Mouse (Mus musculus) urinary bladder, postnatal 4 days (tissue): ENCODE results near the gene Trim47.
"Not testable (repeated sequence)": the region's sequence is repeated elsewhere in the genome, so short reads cannot be mapped to it uniquely, and the experiment has no call there.

Experiments
- DNase-seq, 2 experiments: peaks; one replicate each; pipeline ENCODE4 v3.0.0; 2021 to 2022; ENCODE audit warnings: low spot score in 2 of 2

The Trim47 gene

DNA sequence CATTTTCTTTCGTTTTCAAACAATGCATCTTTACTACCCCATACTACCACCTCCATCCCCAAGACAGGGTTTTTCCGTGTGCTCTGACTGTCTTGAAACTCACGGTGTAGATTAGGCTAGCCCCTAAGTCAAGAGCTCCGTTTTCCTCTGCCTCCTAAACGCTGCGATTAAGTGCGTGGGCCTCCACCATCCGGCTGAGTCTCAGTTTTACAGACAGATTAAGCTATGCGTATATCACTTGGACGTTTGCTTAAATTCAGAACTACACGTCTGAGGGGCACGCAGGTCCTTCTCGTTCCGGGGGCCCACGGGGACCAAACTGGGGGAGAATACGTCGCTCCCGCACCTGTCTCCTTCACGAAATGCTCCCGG lies 11.1 kb upstream of the Trim47 start:
- no peak for DNase-seq

DNA sequence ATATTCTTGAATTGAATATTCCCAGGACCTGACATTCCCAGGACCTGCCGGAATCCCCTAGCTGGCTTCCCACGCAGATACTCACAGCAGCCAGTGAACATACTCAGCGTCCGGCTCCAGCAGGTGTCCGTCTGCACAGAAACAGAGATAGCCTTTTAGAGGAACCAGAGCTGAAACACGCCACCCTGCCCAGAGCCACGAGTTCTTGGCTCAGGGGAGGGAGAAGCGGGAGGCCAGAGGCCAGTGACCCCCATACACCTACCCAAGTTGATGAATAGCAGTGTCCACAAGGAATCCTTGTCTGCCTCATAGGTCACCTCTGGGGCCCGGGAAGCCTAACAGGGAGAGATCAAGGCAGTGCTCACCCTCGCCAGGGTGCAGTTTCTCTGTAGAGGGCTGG lies 7.2 kb upstream of the Trim47 start:
- DNase-seq, result no peak

DNA sequence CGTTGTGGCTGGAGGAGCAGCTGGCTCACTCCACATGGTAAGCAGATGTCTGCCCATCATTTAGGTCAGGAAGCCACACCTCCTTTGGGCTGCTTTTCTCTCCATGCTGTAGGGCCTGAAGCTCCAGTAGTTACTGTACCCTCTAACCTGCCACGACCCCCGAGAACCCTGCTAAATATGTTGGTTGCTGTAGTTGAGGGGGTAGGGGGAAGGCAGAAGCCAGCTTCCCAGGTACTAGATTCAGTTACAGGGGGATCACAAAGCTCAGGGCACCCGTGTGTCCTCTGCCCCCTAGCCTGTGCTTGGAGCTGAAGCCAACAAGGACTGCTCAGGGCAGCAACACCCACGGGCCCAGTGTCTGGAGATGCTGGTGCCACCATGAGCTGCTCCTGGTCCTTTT lies 6.5 kb upstream of the Trim47 start:
- DNase-seq, result no peak

DNA sequence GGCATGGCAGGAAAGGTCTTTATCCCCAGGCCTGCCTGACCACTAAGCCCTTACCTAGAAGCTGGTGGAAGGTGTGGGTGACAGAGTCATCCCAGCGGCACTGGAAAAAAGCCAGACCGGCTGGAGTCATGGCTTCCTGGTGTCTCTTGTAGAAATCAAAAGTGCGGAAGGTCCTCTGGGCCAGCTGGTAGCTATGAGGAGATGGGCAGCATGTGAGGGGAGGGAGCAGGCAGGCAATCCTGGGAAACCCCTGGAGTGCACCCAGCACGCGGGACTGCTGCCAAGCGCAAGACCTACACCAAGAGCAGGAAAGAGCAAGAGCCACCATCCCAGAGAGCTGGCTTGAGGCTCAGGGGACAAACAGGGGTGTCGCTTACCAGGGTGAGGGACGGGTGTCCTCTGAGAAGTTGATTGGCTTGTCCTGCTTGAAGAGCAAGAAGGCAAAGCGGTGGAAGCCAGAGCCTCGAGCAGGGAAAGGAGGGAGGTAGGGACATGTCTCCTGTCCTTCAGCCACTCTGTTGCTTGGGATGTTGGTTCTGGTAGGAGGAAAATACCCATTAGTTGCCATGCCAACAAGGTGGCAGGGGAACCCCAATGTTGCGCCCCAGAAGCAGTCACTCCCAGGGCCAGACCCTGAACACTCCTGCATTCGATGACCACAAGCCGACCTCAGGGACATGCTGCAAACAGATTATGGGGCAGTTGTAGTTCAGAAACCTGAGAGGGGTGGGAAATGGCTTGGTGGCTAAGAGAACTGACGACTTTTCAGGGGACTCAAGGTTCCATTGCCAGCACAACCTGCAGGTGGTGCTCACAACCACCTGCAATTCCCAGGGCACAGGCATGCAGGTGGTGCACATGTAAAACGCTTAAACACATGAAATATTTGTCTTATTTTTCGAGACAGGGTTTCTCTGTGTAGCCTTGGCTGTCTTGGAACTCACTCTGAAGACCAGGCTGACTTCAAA lies 5.6 kb upstream of the Trim47 start:
- DNase-seq, result no peak

DNA sequence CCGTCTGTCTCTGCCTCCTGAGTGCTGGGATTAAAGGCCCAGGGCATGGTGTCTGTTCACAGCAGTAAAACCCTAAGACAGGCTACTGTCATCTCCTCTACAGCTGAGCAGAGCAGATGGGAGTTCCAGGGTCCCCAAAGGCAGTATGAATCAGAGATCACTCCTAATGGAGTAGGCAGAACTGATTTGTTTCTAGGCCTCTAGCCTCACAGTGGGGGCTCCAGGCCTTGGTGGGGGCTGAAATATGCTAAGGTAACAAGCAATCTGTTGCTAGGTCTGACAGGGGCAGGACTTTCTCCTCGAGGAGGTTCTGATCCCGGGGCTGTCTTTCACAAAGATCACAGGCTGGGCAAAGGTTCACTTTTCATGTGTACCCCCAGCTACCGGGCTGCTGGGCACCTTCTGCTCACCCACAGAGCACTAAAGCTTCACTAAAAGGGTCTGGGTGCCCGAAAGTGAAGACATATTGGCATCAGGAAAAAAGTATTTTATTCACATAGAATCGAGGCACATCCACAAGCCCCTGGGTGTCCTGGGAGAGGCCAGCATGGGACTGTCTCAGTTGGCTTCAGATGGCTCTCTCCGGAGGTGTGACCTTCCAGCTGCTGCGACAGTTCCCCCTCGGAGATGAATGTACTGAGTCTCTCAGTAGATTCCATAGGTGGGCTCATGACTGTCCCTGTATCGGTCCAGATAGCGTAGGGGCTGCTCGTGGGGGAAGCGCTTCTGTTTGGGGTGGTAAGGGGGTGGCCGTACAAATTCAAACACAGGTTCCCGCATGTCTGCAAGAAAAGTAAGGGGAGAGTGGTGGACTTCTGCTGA lies 4.5 kb upstream of the Trim47 start:
- no peak for DNase-seq

DNA sequence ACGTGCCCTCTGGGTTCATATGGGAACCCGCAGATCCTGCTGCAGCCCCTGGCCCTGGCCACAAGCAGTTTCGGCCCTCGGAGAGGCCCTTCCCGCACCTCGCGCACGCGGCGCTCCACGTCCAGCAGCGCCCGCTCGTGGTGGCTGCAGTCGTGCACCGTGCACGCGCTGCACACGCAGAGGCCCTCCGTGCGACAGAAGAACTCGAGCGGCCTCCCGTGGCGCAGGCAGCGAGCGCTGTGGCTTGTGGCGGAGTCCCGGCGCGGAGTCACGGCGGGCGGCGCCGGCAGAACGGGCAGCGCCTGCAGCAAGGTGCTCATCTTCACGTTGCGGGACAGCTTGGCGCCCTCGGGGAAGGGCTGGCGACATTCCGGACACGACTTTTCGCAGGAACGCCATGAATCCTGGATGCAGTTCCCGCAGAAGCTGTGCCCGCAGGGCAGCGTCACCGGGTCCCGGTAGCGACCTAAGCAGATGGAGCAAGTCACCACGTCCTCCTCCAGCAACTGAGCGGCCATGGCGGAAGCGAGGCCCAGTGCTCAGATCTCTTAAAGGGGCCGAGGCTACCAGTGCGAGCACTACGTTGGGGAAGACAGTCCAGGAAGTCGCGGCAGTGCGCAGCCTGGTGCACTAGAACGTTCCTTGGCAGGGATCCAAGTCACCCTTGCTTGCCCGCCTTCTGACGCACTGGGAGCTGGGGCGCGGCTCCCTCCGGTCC lies 3.6 kb upstream of the Trim47 start, which contains the start of gene Trim65:
TSS of gene Trim65 (minus strand) at position 641 of the 718 bp plus-strand sequence.
- peak; percentile 82 to 89 for DNase-seq

DNA sequence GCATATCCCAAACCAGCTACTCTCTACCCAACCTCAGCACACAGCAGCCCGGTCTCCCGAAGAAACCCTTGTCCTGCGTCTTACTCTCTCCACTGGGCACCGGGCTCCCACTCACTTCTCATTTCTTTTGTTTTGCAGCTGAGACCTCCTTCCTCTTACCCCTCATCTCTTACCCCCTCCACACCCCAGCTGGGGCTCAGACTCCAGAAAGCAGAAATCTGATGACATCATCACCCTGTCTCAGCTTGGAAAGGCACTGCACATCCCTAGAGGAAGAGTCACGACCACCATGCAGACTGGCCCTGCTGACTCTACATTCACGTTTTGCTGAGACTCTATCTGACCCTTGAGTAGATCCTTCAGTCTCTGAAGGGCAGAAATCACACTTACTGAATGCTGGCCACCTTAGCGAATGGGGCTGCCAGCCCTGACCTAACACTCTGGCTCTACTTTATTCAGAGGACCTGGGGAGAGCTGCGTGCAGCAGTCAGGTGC lies 3.0 kb upstream of the Trim47 start:
- no peak for DNase-seq

DNA sequence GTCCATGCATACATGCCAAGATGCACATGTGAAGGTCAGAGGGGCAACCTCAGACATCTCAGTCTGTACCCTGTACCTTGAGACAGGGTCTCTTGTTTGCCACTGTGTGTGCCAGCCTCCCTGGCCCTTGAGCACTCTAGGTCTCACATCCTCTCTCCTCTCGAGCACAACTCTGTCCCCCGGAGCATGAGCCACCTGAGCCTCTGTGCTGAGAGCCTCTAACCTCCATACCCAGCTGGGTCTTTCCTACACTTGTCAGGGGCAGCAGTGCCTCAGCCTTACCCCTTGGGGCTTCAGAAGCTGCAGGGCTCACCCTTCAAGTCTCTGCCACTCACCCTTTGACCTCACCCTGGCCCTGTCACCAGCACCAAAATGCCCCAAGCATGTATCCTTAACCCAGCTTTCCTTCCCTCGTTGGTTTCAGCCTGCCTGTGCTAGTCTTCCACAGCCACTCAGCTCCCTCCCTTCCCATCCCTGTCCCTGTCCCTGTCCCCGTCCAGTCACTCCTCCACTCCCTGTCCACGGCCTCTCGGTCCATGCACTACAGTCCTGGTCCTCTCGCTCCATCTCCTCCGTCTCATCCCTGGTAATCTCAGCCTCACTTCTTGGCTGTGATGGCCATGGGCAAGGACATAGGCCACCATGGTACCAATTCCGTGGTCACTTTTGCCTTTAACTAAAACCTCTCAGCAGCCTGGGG lies 2.2 kb upstream of the Trim47 start:
- DNase-seq, result no peak

DNA sequence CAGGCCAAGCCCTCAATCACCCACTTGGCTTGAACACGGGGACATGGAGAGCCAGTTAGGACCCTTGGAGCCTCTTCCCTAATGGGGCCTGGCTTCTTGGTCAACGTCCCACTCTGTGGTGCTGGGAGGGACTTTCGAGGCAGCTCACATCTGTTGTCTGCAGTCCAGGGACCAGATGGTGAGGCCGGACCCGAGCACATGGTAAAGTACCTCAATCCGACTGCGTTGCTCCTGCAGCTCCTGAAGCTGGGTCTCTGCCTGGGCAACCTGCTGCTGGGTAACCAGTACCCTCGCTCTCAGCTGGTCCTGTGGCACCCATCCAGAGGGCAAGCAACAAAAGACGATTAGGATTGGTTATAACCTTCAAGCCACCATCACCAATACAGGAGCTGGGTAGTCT lies 976 bp upstream of the Trim47 start:
- peak in 1 of 2 experiments; percentile 53 for DNase-seq

DNA sequence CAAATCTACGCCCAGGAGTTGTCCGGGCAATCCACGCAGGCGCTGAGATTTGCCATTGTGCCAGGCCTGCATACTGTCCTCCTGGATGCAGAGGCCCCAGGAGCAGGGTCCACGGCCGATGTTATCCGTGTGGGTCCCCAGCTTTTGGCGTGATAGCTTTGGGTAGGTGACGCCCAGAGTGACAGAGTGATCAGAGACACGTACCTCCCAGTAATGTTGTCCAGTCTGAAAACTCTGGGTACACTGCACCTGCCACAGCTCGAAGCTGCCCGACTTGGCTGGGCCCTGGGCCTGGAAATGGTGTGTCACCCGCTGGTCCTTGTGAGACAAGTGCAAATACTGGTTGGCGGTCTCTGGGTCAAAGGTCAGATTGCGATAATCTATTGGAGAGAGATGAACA lies 749 bp downstream of the Trim47 start:
- no peak for DNase-seq

DNA sequence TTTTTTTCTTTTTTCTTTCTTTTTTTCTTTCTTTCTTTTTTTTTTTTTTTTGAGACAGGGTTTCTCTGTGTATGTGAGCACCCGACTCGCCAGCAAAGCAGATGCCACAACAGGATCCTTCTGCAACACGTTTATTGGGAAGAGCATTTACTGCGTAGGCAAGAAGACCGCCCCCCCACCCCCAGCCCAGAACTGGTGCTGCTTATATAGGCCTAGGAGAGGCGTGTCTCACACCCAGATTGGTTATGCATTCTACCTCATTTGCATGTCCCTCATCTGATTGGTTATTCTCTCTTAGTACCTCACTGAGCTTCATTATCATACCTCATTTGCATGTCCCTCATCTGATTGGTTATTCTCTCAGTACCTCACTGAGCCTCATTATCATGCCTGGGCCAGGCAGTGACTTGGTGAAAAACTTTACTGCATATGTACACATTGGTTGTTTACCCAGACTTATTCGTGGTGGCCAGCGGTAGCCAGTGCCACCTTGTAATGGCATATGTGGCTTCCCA lies 5.2 kb downstream of the Trim47 start:
- not testable (repeated sequence) for DNase-seq

DNA sequence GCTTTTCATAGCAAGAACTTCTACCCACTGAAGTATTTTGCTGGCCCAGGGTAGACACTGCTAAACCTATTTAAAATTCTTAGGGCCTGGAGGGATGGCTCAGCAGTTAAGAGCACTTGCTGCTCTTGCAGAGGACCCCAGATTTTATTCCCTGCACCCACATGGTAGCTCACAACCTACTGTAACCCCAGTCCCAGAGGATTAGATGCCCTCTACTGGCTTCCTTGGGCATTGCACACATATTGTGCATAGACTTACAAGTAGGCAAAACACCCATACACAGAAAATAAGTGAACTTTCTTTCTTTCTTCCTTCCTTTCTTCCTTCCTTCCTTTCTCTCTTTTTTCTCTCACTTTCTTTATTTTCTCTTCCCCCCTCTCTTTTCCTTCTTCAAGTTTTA lies 9.2 kb downstream of the Trim47 start:
- DNase-seq, result no peak

DNA sequence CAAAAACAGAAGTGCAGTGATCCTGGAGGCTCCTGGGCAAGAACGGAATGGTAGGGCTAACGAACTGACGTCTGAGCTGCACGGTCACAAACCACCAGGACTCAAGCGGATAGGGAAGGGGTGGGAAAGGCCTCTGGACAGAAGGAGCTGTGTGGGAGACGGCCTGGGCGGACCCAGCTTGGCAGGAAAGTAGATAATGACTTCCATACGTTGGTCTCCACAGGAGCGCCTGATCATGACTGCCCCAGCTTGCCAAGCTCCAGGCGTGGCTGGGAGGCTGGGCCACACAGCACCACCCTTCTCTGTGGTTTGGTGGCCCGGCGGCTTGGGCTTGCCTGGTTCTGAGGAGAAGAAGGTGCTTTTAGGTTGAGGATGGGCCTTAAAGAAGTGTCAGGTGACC lies 9.8 kb downstream of the Trim47 start:
- no peak for DNase-seq

DNA sequence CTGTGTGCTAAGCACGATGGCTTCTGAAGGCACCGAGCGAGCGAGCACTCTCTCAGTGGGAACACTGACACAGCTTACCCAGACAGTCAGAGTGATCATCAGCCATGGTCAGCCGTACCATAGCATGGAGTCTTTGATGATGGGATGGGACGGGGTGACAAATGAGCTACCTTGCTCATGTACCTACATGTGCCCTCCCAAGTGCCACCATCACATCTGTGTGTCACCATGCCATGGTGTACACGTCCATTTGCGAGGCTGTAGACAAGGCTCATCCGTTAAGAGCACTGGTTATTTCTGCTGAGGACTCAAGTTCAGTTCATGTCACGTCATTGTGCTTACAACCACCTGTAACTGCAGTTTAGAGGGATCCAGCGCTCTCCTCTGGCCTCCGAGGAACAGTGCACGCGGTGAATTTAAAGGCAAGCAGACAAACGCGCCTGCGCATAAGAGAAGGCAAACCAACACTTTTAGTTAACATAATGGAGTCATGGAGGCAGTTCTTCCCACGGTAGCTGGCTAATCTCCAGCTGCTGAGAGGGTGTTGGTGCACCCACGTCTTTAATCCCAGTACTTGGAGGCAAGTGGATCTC lies 15.3 kb downstream of the Trim47 start:
- DNase-seq, result no peak

DNA sequence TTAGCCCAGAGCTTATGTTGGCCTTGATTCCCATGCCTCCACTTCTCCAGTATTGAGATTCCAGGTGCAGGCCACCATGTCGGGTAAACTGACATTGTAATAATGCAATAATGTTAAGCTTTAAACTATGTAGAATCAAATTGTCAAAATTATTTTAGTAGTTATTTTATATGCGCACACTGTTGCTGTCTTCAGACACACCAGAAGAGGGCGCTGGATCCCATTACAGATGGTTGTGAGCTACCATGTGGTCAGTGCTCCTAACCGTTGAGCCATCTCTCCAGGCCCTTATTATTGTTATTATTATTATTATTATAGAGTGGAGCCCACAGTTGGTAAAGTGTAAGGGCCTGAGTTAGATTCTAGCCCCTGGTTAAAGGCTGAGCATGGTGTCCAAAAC lies 15.9 kb downstream of the Trim47 start:
- DNase-seq, result no peak

DNA sequence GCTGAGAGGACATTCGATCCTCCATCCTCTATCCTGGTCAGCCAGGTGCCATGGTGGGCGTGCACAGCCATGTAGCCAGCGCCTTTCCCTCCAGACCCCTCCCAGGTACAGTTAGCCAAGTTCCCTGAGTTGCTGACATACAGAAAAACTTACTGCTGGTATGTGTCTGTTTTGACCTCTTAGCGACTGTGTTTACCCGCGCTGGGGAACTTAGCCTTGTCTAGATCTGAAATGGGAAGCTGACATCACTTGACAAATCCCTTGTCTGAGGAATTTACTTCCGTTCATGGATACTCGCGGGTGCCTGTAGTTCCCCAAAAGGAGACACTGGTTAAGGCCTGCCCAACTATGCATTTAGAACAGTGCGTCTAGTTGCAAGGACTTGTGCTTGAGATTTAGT lies 16.5 kb downstream of the Trim47 start:
- DNase-seq, result no peak

DNA sequence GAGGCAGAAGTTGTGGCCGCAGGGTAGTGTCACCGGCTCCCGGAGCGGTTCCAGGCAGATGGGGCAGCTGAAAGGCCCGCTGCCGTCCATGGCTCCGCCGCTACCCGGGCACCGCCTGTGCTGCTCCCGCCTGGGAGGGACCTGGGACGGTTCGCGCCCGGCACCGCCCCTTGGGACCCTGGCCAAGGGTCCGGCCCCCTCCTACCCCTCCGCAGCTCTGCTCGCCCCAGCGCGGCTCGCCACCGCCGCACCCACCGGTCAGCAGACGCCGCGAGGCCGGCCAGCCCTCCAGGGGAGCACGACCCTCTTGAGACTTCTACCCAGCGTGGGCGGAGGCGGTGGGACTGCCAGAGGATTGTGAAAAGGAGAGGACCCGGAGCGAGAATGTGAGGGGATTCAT lies 16.9 kb downstream of the Trim47 start:
- DNase-seq, result peak; percentile 78 to 88

DNA sequence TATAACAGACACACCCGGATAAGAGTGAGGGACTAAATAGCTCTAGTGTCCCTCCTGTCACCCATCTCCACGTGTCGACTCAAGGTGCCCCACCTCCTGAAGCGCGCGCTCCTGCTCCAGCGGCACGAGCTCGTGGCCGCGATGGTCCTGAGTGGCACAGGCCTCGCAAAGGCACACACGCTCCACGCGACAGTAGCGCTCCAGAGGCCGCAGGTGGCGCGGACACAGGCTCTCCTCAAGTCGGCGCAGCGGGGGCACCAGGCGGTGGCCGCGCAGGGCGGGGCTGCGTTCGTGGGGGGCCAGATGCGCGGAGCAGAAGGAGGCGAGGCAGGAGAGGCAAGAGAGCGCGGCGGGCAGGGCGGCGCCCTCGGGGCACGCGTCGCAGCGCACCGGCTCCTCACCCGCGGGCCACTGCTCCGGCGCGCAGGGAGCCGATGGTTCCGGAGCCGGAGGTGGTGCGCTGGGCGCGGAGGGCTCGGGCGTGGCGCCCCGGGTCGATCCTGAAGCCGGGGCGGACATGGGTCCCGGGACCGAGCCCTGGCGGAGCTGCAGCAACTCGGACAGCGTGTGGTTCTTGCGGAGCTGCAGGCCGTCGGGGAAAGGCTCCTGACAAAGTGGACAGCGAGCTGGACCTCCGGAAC lies 17.4 kb downstream of the Trim47 start:
- peak in 1 of 2 experiments; percentile 36 for DNase-seq

DNA sequence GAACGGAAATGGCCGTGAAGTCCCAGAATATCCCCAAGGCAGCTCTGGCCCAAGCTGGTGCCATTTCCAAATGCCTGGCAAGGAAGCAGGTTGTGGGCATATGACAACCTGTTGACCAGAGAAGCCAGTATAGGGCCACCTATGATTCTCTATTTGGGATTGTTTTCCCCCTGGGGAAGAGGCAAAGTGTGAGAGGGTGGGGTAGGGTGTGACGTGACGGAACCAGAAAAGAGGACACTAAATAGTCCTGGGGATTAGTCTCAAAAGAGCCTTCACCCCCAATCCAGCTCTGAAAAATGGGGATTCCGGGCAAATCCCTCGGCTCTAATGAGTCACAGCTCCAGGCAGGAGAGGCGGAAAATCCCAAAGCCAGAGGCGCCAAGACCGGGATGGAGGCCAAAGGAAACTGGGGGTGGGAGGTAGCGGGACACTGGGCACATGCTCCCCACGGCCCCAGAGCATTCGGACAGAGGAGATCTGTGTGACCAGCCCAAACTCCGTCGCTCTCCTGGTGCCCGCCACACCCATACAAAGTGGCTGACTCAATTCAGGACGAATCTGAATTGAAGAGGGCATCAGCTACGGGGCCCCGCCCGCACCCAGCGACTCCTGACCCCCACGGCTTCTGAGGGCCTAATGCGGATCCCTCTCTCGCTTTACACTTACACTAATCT lies 18.4 kb downstream of the Trim47 start:
- DNase-seq, result peak in 1 of 2 experiments; percentile 45
